Mouse (Mus musculus): ENCODE measurements at regions not wholly inside any gene's neighbourhood (a gene's known extent, or its start where the extent isn't known, plus 50 kb on each side); places are given as distances from the start of the nearest gene placed in this dataset.
A peak's percentile ranks its signal among the peaks of the same experiment; 100 is the strongest.

- DNase-seq: no peak
Measured at GRCm38 (mm10) chr11:6923917-6924316, 86.5 kb upstream of the Gm11983 start.

DNA sequence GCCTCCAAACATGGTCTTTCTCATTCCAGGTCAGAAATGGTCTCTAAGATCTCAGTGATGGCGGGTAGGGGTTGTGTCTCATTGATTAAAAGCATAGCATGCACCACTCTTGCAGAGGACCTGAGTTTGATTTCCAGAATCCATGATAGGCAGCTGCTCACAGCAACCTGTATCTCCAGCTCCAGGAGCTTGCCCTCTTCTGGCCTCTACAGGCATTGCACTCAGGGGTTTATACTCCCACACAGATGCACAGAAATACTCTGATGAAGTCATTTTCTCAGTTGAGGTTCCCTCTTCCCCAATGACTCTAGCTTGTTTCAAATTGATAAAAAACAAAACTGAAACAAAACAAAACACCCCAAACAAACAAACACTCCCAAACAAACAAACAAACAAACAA lies 81.1 kb upstream of the Gm11983 start:
- no peak for DNase-seq

DNA sequence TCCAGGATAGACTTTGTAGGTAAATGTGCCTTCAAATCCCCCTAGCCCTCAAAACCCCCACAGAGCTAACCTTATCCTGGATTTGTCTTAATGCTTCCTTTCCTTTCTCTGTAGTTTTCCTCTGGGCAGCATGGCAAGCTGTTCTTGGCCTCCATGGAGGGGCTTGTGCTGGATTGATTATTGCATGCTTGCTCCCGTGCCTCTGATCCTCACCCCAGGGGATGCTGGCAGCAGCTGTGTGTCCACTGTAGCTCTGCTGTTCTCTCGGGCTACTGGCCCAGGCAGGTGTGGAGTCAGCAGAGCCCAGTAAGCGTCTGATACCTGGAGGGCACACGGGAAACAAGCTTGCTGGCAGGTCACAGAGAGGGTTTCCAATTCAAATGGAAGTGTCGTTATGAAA lies 68.2 kb upstream of the Gm11983 start:
- DNase-seq: no peak

DNA sequence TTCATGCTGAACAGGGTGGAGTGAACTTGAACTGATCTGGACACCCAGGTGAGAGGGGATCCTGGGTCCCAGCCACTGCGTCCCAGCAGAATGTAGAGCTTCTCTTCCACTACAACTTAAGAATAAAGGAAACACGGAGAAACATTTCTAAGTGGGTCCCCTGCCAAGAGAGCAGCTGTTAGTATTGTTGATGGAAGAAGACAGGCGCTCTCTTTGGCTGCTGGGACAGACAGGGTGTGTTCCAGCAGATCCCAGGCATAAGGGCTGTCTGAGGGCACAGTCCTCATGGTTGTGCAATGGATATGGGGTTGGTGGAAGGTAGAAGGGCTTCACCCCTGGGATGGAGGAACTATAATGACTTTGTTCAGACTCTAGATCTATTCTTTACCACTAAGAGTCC lies 65.5 kb upstream of the Gm11983 start:
- peak; percentile 42 to 51 for DNase-seq

- DNase-seq: peak; percentile 53 to 65
Measured at GRCm38 (mm10) chr11:6902271-6902670, 64.8 kb upstream of the Gm11983 start.

DNA sequence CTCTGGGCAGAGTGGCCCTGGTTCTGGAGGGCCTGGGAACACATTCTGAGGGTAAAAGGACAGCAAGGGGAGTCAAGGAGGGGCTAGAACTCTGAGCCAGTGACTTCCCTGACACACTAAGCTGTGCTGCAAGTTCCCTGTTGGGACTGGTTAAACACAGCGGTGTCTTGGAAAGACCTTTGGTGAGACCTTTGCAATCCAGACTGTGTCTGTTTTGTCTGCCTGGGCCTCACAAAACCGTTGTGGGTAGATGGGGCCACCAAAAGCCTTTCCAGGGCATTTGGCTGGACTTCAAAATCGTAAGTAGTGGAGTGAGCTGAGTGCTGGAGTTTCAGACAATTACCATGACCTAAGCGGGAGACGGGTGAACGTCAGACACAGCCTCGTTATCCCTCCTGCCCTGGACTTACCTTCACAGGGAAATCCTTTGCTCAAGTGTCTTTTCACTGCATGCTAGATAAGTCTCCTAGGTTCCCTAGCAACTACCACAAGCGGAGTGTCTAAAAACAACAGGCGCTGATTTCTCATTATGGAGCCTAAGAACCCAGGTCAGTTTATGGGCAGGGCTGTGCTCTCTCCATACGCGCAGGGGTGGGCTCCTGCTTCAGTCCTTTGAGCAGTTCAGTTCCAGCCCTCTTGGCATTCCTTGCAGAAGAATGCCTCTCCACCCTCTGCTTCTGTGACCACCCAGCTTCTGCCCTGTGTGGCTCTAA lies 63.5 kb upstream of the Gm11983 start:
- DNase-seq: peak; percentile 45 to 61

DNA sequence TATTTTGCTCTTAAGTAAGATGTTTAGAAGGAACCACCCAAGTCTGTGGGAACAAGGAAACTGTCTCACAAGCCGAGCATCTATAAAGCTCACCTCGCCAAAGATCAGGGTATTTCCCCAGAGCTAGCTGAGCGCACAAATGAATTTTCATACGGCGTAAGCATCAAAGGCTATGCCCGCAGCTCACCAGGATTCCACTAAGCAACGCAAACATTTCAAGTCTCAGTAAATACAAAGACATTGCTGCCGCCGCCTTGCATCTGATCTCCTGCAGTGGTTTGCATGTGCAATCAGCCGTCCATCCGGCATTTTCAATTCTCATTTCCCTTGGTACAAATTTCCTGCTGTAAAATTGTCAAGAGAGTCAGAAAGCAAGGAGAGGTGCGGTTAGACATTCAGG lies 62.9 kb upstream of the Gm11983 start:
- DNase-seq: peak in 1 of 2 experiments; percentile 28

GRCm38 (mm10) chr11:6899271-6900005 lies 62.0 kb upstream of the Gm11983 start:
- peak; percentile 88 for DNase-seq

DNA sequence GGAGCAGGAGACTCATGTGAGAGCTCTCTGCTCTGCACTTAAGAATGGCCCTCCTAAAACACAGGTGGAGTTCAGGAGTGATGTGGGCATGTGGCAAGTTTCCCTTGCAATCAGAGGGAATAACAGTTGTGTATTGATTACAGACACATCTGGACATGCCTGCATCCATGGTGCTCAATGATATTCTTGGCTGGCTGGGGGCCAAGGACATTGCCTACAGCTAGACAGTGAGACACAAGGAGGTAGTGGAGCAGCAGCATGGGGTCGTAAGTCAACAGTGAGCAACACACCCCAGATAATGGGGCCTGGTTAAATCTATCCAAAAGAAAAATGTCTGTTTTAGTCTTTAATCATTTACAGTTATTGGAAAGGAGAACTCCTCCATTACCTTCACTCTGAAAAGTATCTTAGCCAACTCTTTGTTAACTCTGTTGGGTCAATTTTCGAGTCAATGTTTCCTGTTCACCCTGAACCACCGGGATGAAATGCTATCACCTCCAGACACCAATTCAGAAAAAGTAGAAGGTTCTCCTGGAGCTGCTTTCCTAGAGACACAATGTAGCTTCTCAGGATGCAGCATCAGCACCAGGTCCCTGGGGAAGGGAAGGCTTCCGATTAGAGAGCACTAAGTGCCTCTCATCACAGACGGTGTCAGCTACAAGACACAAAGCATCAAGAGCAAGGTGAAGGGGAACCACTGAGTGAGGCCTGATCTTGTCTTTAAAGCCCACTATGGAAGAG lies 61.1 kb upstream of the Gm11983 start:
- DNase-seq: peak in 1 of 2 experiments; percentile 28

GRCm38 (mm10) chr11:6895786-6896093 lies 58.3 kb upstream of the Gm11983 start:
- DNase-seq: peak; percentile 90

DNA sequence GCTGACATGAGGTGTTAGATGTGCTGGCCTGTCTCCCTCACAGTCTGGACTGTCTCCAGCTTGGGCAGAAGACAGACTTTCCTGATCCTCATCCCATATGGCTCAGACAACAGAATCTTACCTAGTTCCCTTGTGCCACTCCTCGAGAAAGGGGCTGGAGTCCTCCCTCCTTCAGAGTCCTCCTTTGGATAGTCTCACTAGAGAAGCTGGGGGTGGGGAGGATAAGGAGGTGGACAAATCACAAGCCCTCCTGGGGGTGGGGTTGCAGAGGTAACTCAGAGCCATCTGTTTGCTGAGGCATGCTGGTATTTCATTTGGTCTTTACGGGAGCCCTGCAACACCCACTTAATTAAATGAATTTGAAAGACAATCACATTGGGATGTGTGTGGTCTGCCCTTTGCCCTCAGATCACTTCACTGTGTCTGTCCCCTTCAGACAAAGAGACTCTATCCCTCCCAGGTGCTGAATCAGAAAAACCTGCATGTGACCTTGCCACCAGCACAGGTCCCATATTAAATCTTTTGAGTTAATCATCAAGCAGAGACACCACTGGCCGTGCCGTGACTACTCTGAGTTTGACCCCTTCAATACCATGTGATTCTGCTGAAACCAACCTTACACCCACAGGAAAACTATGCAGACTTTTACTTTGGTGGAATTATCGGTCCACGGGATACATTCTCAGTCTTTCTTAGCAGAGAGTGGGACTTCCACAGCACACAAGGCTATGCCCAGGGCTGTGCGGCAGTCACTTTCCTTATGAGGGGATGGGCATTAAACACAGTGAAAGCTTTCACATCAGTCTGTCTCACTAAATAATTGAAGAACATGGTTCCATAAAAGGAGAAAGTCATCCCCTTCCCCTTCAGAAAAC lies 57.7 kb upstream of the Gm11983 start:
- DNase-seq: peak; percentile 82 to 84

DNA sequence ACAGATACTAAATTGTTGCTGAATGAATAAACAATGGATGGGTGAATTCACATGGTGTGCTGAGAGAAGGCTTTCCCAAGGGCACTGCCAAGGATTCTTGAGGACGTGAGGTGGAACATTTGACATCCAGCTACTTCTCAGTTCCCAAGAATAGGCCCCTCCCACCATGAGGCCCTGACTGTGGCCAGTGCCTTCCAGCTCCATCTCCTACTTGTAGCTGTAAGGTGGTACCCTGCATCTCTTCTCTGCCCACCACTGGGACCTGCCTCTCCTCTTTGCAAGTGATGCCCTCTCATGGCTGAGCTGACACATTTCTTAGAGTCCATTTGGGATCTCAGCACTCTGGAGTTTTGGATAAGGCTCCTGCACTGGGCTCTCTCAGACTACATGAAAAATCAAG lies 56.3 kb upstream of the Gm11983 start:
- DNase-seq: peak in 1 of 2 experiments; percentile 20

- DNase-seq: no peak
Measured at GRCm38 (mm10) chr11:6893063-6893462, 55.6 kb upstream of the Gm11983 start.

DNA sequence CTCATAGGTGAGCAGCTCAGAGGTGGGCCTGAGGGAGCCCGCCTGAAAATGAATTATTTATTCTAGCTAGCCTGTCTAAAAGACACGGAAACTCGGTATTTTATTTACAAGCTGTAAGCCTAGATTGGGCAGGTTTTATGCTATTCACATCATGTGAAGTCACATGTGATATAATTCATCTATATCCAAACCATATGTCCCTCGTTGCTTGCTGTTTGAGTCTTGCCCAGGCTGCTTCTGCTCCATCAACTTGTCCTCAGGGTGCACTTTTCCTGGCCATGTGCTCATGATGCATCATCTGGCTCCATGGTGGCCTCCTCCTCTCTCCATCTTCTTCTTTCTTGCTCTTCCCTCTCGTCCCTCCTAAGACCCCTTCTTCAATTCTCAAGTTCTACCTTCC lies 53.0 kb upstream of the Gm11983 start:
- peak in 1 of 2 experiments; percentile 17 for DNase-seq

GRCm38 (mm10) chr11:6889660-6890185 lies 52.3 kb upstream of the Gm11983 start:
- peak; percentile 77 to 79 for DNase-seq

DNA sequence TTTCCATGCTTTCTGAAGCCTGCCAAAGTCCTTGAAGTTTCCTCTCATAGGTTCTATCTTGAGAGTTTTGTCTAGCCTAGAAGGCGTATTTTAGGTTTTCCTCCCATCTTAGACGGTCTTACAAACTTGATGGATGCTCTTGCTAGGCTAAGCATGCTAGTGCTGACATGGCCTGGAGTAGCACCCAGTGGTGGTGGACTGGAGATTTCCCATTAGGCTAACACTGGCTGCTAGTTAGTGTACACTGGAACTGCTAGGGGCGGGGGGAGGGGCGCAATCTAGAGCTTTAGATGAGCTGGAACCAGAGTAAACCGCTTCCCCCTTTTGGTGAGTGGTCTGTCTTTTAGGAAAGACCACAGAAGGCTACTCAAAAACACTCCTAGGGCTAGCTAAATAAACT lies 51.7 kb upstream of the Gm11983 start:
- DNase-seq: peak; percentile 44 to 50

All from cerebellum, postnatal 25 days (tissue).